Mouse (Mus musculus) C3H10T1/2 (cell line): ENCODE data around the gene Sppl2c. TPM values are rescaled to one million over a fixed set of nuclear protein-coding genes. Genes with fewer than 3 reads are reported as not detected.

Experiments
- polyA plus RNA-seq, 2 experiments: library from polyadenylated mRNA; unstranded; fragments of >200 nt; fragmentation: generic; extraction: Trizol; gene quantifications; one replicate each; pipeline ENCODE4 v1.2.1; 2012; ENCODE audit warnings: missing spikeins in 2 of 2

Sppl2c gene
- not detected for polyA plus RNA-seq

GRCm38 (mm10) chr11:104186135-104186836 lies at the start of gene Sppl2c:
Gene Sppl2c (plus strand): TSS chr11:104186327.

GRCm38 (mm10) chr11:104231041-104231911 lies 45.1 kb downstream of the Sppl2c start, which contains the start of gene Mapt:
Gene Mapt (plus strand): TSS chr11:104231390.

Other genes starting within 250 kb of the Sppl2c start
- 10 to 100 TPM in 1 of 2 experiments, 1 to 10 TPM in 1; 8.1 to 23.0 TPM for gene Nsf, start 232.3 kb upstream of the Sppl2c start, polyA plus RNA-seq
- gene Arf2, start 219.6 kb upstream of the Sppl2c start, polyA plus RNA-seq, result 10 to 100 TPM in 1 of 2 experiments, 1 to 10 TPM in 1; 4.8 to 58.1 TPM
- gene Crhr1, start 53.5 kb upstream of the Sppl2c start, polyA plus RNA-seq, result under 1 TPM; 0.06 to 0.11 TPM
- gene Mapt, start 45.1 kb downstream of the Sppl2c start, polyA plus RNA-seq, result under 1 TPM; 0.11 to 0.81 TPM